Mouse (Mus musculus) spleen, adult 18-20 months (tissue): Measurements from ENCODE around the gene B4galnt2.

ENCODE experiments used
- DNase-seq, 2 experiments: peaks; one replicate each; pipeline ENCODE4 v3.0.0; 2022; ENCODE audit warnings: mixed read lengths in 2 of 2

The B4galnt2 gene

DNA sequence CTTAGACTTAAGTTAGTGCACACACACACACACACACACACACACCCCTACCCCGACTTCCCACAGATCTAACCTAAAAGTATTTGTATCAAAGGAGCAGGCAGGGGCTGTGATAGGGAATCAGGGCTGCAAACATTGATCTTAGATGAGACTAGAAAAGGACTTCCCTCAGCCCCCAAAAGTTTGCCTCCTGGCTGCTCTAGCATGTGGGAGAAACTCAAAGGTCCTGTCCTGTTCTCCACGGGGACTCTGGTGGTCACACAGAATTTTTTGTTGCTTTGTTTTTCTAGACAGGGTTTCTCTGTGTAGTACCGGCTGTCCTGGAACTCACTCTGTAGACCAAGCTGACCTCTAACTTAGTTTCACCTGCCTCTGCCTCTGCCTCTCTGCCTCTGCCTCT lies 89.1 kb downstream of the B4galnt2 start:
- no peak for DNase-seq

DNA sequence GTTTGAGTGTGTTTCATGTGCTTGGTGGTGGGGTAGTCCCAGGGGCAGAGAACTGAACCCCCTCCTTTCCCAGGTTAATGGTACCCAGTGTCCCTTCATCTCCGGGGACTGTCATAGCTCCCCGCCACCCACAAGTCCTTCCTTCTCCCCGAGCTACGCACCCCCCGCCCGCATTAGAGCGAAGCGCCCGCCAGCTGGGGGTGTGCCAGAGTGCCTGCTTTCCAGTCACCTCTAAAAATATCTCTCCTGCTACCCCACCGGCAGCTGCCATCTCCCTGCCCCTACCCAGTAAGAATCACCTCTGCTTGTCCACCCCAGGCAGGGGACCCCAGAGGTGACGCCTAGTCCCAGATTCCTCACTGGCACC lies 89.8 kb downstream of the B4galnt2 start:
- peak; percentile 15 to 16 for DNase-seq

GRCm38 (mm10) chr11:95824071-95824876 lies 90.4 kb downstream of the B4galnt2 start, which contains the start of gene Phospho1:
Gene Phospho1 (plus strand): TSS chr11:95824499.
- DNase-seq: peak; percentile 79 to 87

DNA sequence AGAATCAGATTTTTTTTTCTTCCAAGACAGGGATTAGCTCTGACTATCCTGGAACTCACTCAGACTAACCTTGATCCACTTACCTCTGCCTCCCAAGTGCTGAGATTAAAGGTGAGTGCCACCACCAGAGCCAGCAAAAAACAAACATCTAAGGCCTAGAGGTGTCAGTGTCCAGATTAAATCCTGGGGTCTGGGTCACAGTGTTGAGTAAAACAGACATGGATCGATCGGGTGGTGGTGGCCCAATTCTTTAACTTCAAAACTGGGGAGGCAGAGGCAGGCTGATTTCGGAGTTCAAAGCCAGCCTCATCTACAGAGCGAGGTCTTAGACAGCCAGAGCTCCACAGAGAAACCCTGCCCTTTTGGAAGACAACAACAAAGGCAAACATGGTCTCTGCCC lies 92.3 kb downstream of the B4galnt2 start:
- no peak for DNase-seq

DNA sequence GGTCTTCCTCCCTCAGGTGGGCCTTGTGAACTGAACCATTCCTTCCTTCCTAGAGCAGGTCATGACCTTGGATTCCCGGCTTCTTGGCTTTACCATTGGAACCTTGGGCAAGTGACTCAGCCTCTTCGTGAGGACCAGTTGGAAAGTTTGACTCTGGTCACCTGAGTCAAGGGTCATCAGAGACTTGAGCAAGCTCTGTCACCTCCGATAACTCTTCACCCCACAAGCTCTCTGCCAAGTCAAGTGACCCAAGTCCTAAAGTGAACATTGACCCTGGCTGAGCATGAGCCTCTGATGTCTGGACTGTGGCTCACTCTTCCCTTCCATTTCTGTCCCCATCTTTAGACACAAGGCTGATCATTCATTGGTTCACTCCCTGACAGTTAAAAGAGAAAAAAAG lies 93.2 kb downstream of the B4galnt2 start:
- DNase-seq: no peak

DNA sequence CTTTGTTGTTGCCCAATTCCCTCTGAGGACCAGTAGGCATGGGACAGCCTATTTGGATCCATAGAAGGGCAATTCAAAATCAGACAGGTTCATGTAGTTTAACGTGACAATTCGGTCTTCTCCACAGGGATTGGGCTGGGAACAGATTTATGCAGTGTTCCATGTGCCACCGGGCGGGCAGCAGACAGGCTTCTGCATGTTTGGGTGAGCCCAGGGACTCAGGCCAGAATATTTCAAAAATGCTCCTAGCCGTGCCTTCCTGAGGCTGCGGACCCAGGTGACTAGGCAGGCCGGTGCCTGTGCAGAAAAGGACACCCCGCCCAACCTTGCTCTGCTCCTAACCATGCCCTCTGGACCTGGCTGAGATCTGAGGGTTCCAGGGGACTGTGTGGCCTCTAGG lies 95.6 kb downstream of the B4galnt2 start:
- DNase-seq: no peak
